Mouse (Mus musculus) granulocyte monocyte progenitor cell, adult 5-6 weeks (primary cell): ENCODE data around the gene Gdf9. TPM values are rescaled to one million over a fixed set of nuclear protein-coding genes. Genes with fewer than 3 reads are reported as not detected.
A peak's percentile ranks its signal among the peaks of the same experiment; 100 is the strongest.

ENCODE experiments used
- ATAC-seq: replicated peaks from 2 replicates; pipeline ENCODE4 v1.8.0; 2016; ENCODE audit warnings: mild to moderate bottlenecking, moderate TSS enrichment, inconsistent platforms; ENCODE audit not compliant: poor library complexity, severe bottlenecking
- total RNA-seq, 2 experiments: library from RNA; stranded (forward) in 1 of 2; stranded (reverse) in 1 of 2; fragments of 200-712, 200-1000 nt in 1 of 2; fragments of >200 nt in 1 of 2; fragmentation: Nextera tagmentation in 1 of 2; gene quantifications; 2 replicates each; pipeline ENCODE4 v1.2.3; 2014 to 2017

Gene Gdf9
- total RNA-seq, 2 experiments from 2014 or later: 0.57 to 1.2 TPM

- ATAC-seq: peak; percentile 30; the same call in 1 of the 2 replicates
Observed at GRCm38 (mm10) chr11:53443861-53444260, 13.0 kb downstream of the Gdf9 start.

GRCm38 (mm10) chr11:53445562-53445961, 14.7 kb downstream of the Gdf9 start:
- ATAC-seq: no peak

- ATAC-seq: no peak
Observed at GRCm38 (mm10) chr11:53446183-53446582, 15.4 kb downstream of the Gdf9 start.

- no peak for ATAC-seq
Observed at GRCm38 (mm10) chr11:53447996-53448395, 17.2 kb downstream of the Gdf9 start.

- ATAC-seq: no peak
Observed at GRCm38 (mm10) chr11:53448529-53448928, 17.7 kb downstream of the Gdf9 start.

GRCm38 (mm10) chr11:53450070-53450705, 19.4 kb downstream of the Gdf9 start:
- ATAC-seq: peak; percentile 67

GRCm38 (mm10) chr11:53451361-53451760, 20.5 kb downstream of the Gdf9 start:
- ATAC-seq: no peak

- ATAC-seq: no peak
Observed at GRCm38 (mm10) chr11:53452396-53452795, 21.6 kb downstream of the Gdf9 start.

- ATAC-seq: no peak
Observed at GRCm38 (mm10) chr11:53453031-53453430, 22.2 kb downstream of the Gdf9 start.

GRCm38 (mm10) chr11:53456474-53457371, 25.9 kb downstream of the Gdf9 start, which contains the start of the genes Gm10447 and Shroom1:
Gene Gm10447, minus strand, starts transcription at chr11:53457110.
Gene Shroom1, plus strand, starts transcription at chr11:53457205.
- ATAC-seq: peak; percentile 97

- ATAC-seq: peak; percentile 45; the same call in 1 of the 2 replicates
Observed at GRCm38 (mm10) chr11:53457372-53457954, 26.6 kb downstream of the Gdf9 start.

GRCm38 (mm10) chr11:53458996-53459395, 28.2 kb downstream of the Gdf9 start:
- ATAC-seq: no peak

- ATAC-seq: no peak
Observed at GRCm38 (mm10) chr11:53460192-53460591, 29.4 kb downstream of the Gdf9 start.

- ATAC-seq: no peak
Observed at GRCm38 (mm10) chr11:53461727-53462126, 30.9 kb downstream of the Gdf9 start.

GRCm38 (mm10) chr11:53463551-53464424, 33.0 kb downstream of the Gdf9 start:
- ATAC-seq: peak; percentile 47

- peak; percentile 70 for ATAC-seq
Observed at GRCm38 (mm10) chr11:53466231-53466971, 35.6 kb downstream of the Gdf9 start.

- ATAC-seq: no peak
Observed at GRCm38 (mm10) chr11:53469294-53469967, 38.6 kb downstream of the Gdf9 start.

- ATAC-seq: peak; percentile 86
Observed at GRCm38 (mm10) chr11:53469968-53470695, 39.3 kb downstream of the Gdf9 start, which contains the start of gene Gm9837. Gene Gm9837, minus strand, starts transcription at chr11:53470479.
